In genomic region chr2:180417731-180418130, GRCm38 (mm10) we compare ENCODE assay signal across 11 mouse cellular contexts. TPM values are rescaled to one million over a fixed set of nuclear protein-coding genes. Genes with fewer than 3 reads are reported as not detected.
DNase-seq lines count a peak whose midpoint lies in the region; ATAC-seq and TF ChIP-seq lines count a peak whose summit lies in the region.
"Had no signal": no experiment of that assay in that cellular context is flagged by ENCODE, and none has a peak within 500 bp of the region (broad histone marks: within the 10 kb centered on the region; RNA-seq: fewer than 3 reads in every experiment).

No protein-coding gene starts in this region.

- peak; percentile 82 for DNase-seq in intestine, embryonic 14.5 days (ENCODE audit: low spot score)
- DNase-seq in testis, postnatal 10 days (ENCODE audit: low spot score): peak; percentile 64
- no peak for DNase-seq in testis, postnatal 14 days (ENCODE audit: low spot score)
- DNase-seq in embryonic facial prominence, embryonic 10.5 days (ENCODE audit: low spot score): peak; percentile 75
- DNase-seq in yolk sac, embryonic 10.5 days (ENCODE audit: low spot score): peak; percentile 28
- no peak for DNase-seq in gastrocnemius, adult 2 months
- DNase-seq: cerebellum, adult 11-12 months; kidney, postnatal 14 days had no signal

- no peaks in the 10 kb centered on the region for H3K27me3 ChIP-seq in intestine, embryonic 14.5 days (replicated peaks; ENCODE audit: control insufficient read depth, insufficient read depth, low read length)
- no peaks in the 10 kb centered on the region for H3K27me3 ChIP-seq in intestine, embryonic 16.5 days (replicated peaks; ENCODE audit: control insufficient read depth, insufficient read depth, low read length)
- no peaks in the 10 kb centered on the region for H3K27me3 ChIP-seq in embryonic facial prominence, embryonic 10.5 days (replicated peaks; ENCODE audit: low read depth, poor library complexity, severe bottlenecking)

- no peaks in the 10 kb centered on the region for H3K36me3 ChIP-seq in intestine, embryonic 14.5 days (ENCODE audit: control insufficient read depth, insufficient read depth, low read length)
- no peaks in the 10 kb centered on the region for H3K36me3 ChIP-seq in intestine, embryonic 16.5 days (ENCODE audit: control insufficient read depth, insufficient read depth, low read length)
- H3K36me3 ChIP-seq in embryonic facial prominence, embryonic 10.5 days (replicated peaks): no peaks in the 10 kb centered on the region
- H3K36me3 ChIP-seq: heart, embryonic 13.5 days had no signal

- WGBS in intestine, embryonic 14.5 days: 14% methylated on average over 9 of the region's 9 CpGs
- WGBS in intestine, embryonic 16.5 days: 12% methylated on average over 9 of the region's 9 CpGs
- 15% methylated on average over 9 of the region's 9 CpGs for WGBS in embryonic facial prominence, embryonic 10.5 days

- no peak overlapping the region for H3K27ac ChIP-seq in intestine, embryonic 14.5 days (ENCODE audit: low read depth)
- no peak overlapping the region for H3K27ac ChIP-seq in intestine, embryonic 16.5 days (ENCODE audit: low read length)
- no peak overlapping the region for H3K27ac ChIP-seq in embryonic facial prominence, embryonic 10.5 days (replicated peaks)
- no peak overlapping the region for H3K27ac ChIP-seq in gastrocnemius, adult 2 months
- H3K27ac ChIP-seq: heart, embryonic 13.5 days had no signal

- H3K9me3 ChIP-seq in intestine, embryonic 14.5 days (ENCODE audit: control insufficient read depth, low read length): no peaks in the 10 kb centered on the region
- no peaks in the 10 kb centered on the region for H3K9me3 ChIP-seq in intestine, embryonic 16.5 days (ENCODE audit: control insufficient read depth, low read length)
- H3K9me3 ChIP-seq in embryonic facial prominence, embryonic 10.5 days: no peaks in the 10 kb centered on the region
- H3K9me3 ChIP-seq: heart, embryonic 13.5 days had no signal

- intact Hi-C loops in gastrocnemius, adult 2 months (cut with DNase I): no loop called here

- no peaks in the 10 kb centered on the region for H3K4me1 ChIP-seq in intestine, embryonic 14.5 days (replicated peaks; ENCODE audit: control insufficient read depth, insufficient read depth, low read length)
- no peaks in the 10 kb centered on the region for H3K4me1 ChIP-seq in intestine, embryonic 16.5 days (ENCODE audit: control insufficient read depth, insufficient read depth, low read length)
- no peaks in the 10 kb centered on the region for H3K4me1 ChIP-seq in embryonic facial prominence, embryonic 10.5 days
- H3K4me1 ChIP-seq: heart, embryonic 13.5 days had no signal

- H3K9ac ChIP-seq in intestine, embryonic 14.5 days (ENCODE audit: low read length): no peak overlapping the region
- no peak overlapping the region for H3K9ac ChIP-seq in intestine, embryonic 16.5 days (ENCODE audit: low read depth, low read length)
- H3K9ac ChIP-seq: heart, embryonic 13.5 days had no signal

- no peak for TF ChIP-seq CTCF in gastrocnemius, adult 2 months (IDR thresholded peaks at IDR 0.05)

- ATAC-seq in intestine, embryonic 14.5 days (replicated peaks; ENCODE audit: low FRiP score, low TSS enrichment, low read depth): no peak
- ATAC-seq in intestine, embryonic 16.5 days: no peak
- no peak for ATAC-seq in inflammation-experienced regulatory T-cells, adult 6 months

- no peak overlapping the region for H3K4me2 ChIP-seq in intestine, embryonic 14.5 days (ENCODE audit: low read length)
- H3K4me2 ChIP-seq in intestine, embryonic 16.5 days (ENCODE audit: low read depth, low read length): no peak overlapping the region
- H3K4me2 ChIP-seq: heart, embryonic 13.5 days had no signal

- no peak overlapping the region for H3K4me3 ChIP-seq in intestine, embryonic 14.5 days (ENCODE audit: low read depth, low read length)
- no peak overlapping the region for H3K4me3 ChIP-seq in intestine, embryonic 16.5 days (ENCODE audit: low read length)
- H3K4me3 ChIP-seq in embryonic facial prominence, embryonic 10.5 days: no peak overlapping the region
- no peak overlapping the region for H3K4me3 ChIP-seq in gastrocnemius, adult 2 months
- H3K4me3 ChIP-seq: heart, embryonic 13.5 days had no signal

RNA-seq across cellular contexts. Expression of gene Slco4a1, which starts 38.3 kb away (rescaled TPM):
- 1.5 and 2.3 TPM in 2 replicates for polyA plus RNA-seq in intestine, embryonic 14.5 days (2014; fragmentation: Nextera tagmentation; extraction: Ambion mirVana)
- polyA plus RNA-seq in intestine, embryonic 16.5 days (2015; fragmentation: Nextera tagmentation; extraction: Ambion mirVana): 2.2 TPM in 2 replicates
- 3.3 and 4.1 TPM in 2 replicates for polyA plus RNA-seq in embryonic facial prominence, embryonic 10.5 days (2016; fragmentation: Nextera tagmentation; extraction: Ambion mirVana)
- 1 to 10 TPM in 2 of 3 experiments, under 1 TPM in 1; 0.83 to 4.8 (median 2.2) TPM for polyA plus RNA-seq in inflammation-experienced regulatory T-cells, adult 6 months (2017; shearing (Covaris generic))
- total RNA-seq in gastrocnemius, adult 2 months (2021): under 1 TPM in 1 of 2 experiments, not detected in 1; 0.15 TPM

Comparison
In these comparisons a context has a peak if more than half of its experiments do, and no peak if none do; other contexts are left out.
1. DNase-seq: peak in intestine, embryonic 14.5 days (single experiment), testis, postnatal 10 days (single experiment), embryonic facial prominence, embryonic 10.5 days (single experiment) and yolk sac, embryonic 10.5 days (single experiment); none in testis, postnatal 14 days (single experiment) and gastrocnemius, adult 2 months (single experiment).